Mouse (Mus musculus): ENCODE measurements around the gene Taf9. TPM values are rescaled to one million over a fixed set of nuclear protein-coding genes. Genes with fewer than 3 reads are reported as not detected.

The Taf9 gene
- polyA plus RNA-seq, 1 experiment, result 10.8 TPM

DNA sequence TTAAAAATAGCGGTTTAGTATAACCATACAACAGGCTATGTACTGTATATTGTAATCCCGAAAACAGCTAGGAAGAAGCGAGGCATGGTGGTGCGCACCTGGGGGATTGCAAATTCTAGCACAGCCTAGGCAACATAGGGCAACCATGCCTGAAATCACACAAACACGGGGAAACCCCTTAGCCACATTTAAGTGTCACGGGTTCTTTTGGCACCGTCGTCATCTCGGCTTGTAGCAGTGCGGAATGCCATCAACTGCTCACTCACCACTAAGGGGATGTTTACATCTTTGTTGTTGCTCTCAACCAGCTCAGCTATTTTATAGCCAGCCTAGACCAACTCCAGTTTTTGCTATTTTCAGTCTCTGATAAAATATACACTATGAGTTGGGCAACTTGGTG lies 47.5 kb downstream of the Taf9 start:
- peaks cover 91% of the 10 kb centered on the region for H3K36me3 ChIP-seq (replicated peaks; ENCODE audit: low read length)
- H3K4me3 ChIP-seq (replicated peaks), result no peak overlapping the region
- TF ChIP-seq GATA1 (IDR thresholded peaks at IDR 0.05; ENCODE audit: borderline replicate concordance, low read length) (no peak), FLI1 (IDR thresholded peaks at IDR 0.05; ENCODE audit: low read length) (no peak)
- no peaks in the 10 kb centered on the region for H3K9me3 ChIP-seq
- no peaks in the 10 kb centered on the region for H3K27me3 ChIP-seq (replicated peaks)
- H3K4me1 ChIP-seq, result peaks cover 28% of the 10 kb centered on the region

DNA sequence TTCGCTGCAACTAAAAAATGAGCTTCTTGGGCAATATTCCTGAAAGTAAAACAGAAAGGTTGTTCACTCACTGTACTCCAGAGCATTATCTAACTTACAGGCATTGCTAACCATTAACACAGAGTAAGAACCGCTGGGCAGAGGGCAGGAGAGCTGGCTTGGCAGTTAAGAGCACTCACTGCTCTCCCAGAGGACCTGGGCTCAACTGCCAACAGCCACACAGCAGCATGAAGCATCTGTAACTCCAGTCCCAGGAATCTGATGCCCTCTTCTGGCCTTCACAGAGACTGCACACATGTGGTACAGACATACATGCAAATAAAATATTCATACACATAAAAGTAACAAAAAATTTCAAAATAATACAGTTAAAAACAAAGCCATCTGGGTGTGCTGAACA lies 52.1 kb downstream of the Taf9 start:
- Histone ChIP-seq H3K36me3 (replicated peaks; ENCODE audit: low read length) (peaks cover 96% of the 10 kb centered on the region), H3K4me1 (peaks cover 14% of the 10 kb centered on the region), H3K9me3 (no peaks in the 10 kb centered on the region), H3K27me3 (replicated peaks) (no peaks in the 10 kb centered on the region), H3K4me3 (replicated peaks) (no peak overlapping the region)
- TF ChIP-seq GATA1 (IDR thresholded peaks at IDR 0.05; ENCODE audit: borderline replicate concordance, low read length) (no peak), FLI1 (IDR thresholded peaks at IDR 0.05; ENCODE audit: low read length) (no peak)

Other genes with a start within 250 kb of the Taf9 start
- gene Naip1, start 198.7 kb upstream of the Taf9 start, polyA plus RNA-seq (2012; ENCODE audit: insufficient read depth, low replicate concordance), result 0.02 TPM in 1 of 2 replicates, not detected in the other
- gene Gtf2h2, start 159.0 kb upstream of the Taf9 start, polyA plus RNA-seq (2012; ENCODE audit: insufficient read depth, low replicate concordance), result 5.8 and 10.0 TPM in 2 replicates
- gene Ocln, start 98.9 kb upstream of the Taf9 start, polyA plus RNA-seq (2012; ENCODE audit: insufficient read depth, low replicate concordance), result not detected in 2 replicates
- 0.27 TPM in 1 of 2 replicates, not detected in the other for gene Marveld2, start 34.6 kb upstream of the Taf9 start, polyA plus RNA-seq (2012; ENCODE audit: insufficient read depth, low replicate concordance)
- 1.8 and 21.1 TPM in 2 replicates for gene Ak6, start 600 bp upstream of the Taf9 start, polyA plus RNA-seq (2012; ENCODE audit: insufficient read depth, low replicate concordance)
- gene Rad17, start 528 bp upstream of the Taf9 start, polyA plus RNA-seq (2012; ENCODE audit: insufficient read depth, low replicate concordance), result 13.2 and 17.2 TPM in 2 replicates
- gene Ccdc125, start 18.1 kb downstream of the Taf9 start, polyA plus RNA-seq (2012; ENCODE audit: insufficient read depth, low replicate concordance), result 0.47 TPM in 1 of 2 replicates, not detected in the other
- gene Cdk7, start 79.4 kb downstream of the Taf9 start, polyA plus RNA-seq (2012; ENCODE audit: insufficient read depth, low replicate concordance), result 15.0 and 19.6 TPM in 2 replicates
- 44.4 and 117 TPM in 2 replicates for gene Mrps36, start 93.1 kb downstream of the Taf9 start, polyA plus RNA-seq (2012; ENCODE audit: insufficient read depth, low replicate concordance)
- gene Cenph, start 124.3 kb downstream of the Taf9 start, polyA plus RNA-seq (2012; ENCODE audit: insufficient read depth, low replicate concordance), result 9.2 TPM in 1 of 2 replicates, not detected in the other
- 3.9 TPM in 1 of 2 replicates, not detected in the other for gene Ccnb1, start 135.0 kb downstream of the Taf9 start, polyA plus RNA-seq (2012; ENCODE audit: insufficient read depth, low replicate concordance)
- 2.0 and 2.3 TPM in 2 replicates for gene Slc30a5, start 181.8 kb downstream of the Taf9 start, polyA plus RNA-seq (2012; ENCODE audit: insufficient read depth, low replicate concordance)